Mouse (Mus musculus) erythroblast, adult 5-6 weeks (primary cell): Measurements from ENCODE around the gene Lce1f. TPM values are rescaled to one million over a fixed set of nuclear protein-coding genes. Genes with fewer than 3 reads are reported as not detected.

Source experiments
- ATAC-seq: replicated peaks from 2 replicates; pipeline ENCODE4 v1.8.0; 2016; ENCODE audit warnings: moderate number of reproducible peaks, mild to moderate bottlenecking, moderate TSS enrichment, inconsistent platforms; ENCODE audit not compliant: poor library complexity, low FRiP score, severe bottlenecking
- total RNA-seq, 2 experiments: library from RNA; stranded (forward) in 1 of 2; stranded (reverse) in 1 of 2; fragments of 150-400 nt in 1 of 2; fragments of 200-764, 138-1000 nt in 1 of 2; gene quantifications; 2 replicates each; pipeline versions ENCODE4 v1.2.3 to v1.2.4; 2015 to 2017; ENCODE audit warnings: low replicate concordance in 2 of 2

Lce1f gene
- total RNA-seq (2015; ENCODE audit: low replicate concordance) = not detected in 2 replicates
- not detected in 2 replicates for total RNA-seq (2017; ENCODE audit: low replicate concordance)

DNA sequence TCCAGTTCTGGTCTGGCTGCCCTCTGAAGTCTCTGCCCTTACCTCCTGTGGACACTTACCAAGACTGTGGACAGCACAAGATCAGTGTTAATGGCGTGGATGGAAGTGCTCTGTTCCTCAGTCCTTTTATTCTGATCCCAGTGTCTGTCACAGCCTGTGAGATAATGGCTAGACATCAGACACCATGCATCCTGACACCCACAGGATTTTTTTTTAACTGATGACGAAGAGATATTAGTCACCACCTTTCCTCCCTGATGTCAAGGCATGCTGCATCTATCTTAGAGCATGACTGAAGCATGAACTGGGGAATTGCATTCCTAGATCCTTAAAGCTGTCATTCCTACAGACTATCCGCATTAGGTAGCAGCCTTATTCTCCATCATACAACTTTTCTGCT lies at the start of gene Lce1f:
Gene Lce1f (minus strand): TSS at position 101 of the 400 bp plus-strand sequence.
- no peak for ATAC-seq

- no peak for ATAC-seq
Measured at GRCm38 (mm10) chr3:92764965-92765364, 44.8 kb upstream of the Lce1f start, which contains the start of gene Lce1h. Lce1h (minus strand) TSS chr3:92765065.

DNA sequence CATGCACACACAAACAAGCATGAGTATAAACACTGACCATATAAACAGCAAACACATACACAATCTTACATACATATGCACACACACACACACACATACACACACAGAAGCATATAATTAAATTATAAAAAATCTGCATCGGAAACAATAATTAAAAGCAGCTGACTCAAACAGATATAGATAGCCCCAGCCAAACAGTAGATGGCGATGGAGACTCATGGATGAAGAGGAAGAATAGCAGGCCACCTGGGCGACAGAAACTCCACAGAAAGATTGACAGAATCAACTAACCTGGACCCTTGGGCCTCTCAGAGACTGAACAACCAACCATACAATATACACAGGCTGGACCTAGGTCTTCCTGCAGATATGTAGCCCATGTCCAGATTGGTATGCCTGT lies 33.0 kb upstream of the Lce1f start:
- no peak for ATAC-seq

DNA sequence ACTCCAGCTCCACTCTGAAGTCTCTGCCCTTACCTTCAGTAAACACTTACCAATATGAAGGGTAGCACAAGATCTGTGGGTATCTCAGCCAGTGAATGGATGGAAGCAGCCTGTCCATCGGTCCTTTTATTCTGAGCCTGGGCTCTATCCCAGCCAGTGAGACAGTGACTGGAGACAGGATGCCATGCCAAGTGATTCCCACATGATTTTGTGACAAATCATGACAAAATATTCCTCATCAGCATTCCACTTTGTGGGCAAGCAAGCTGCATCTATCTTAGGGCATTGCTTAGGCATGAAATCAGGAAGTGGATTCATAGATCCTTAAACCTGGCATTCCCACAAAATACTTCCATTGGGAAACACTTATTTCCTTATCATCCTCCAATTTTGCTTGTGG lies 32.1 kb upstream of the Lce1f start, which contains the start of gene Lce1g:
Gene Lce1g (minus strand): TSS at position 101 of the 400 bp plus-strand sequence.
- no peak for ATAC-seq

GRCm38 (mm10) chr3:92738996-92739395 lies 18.8 kb upstream of the Lce1f start, which contains the start of gene Gm38119:
Gm38119 (minus strand) TSS chr3:92739096.
- no peak for ATAC-seq

DNA sequence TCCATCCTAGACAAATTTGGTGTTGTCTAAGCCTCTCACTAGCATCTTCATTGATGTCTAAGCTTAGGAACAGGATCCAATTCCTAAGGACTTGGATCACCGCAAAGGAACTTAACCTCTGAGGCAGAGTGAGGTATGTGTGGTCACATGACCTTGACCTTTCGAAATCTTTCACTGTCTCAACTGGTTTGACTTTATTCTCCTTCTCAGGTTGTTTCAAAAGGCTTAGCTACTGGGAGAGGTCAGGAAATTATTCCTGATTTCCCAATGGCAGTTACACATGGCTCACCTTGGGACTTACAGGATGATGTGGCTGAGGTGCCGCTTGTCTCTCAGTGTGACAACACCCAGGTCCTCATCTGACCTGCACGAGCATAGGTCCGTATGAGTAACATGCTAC lies 2.5 kb upstream of the Lce1f start:
- ATAC-seq = no peak

DNA sequence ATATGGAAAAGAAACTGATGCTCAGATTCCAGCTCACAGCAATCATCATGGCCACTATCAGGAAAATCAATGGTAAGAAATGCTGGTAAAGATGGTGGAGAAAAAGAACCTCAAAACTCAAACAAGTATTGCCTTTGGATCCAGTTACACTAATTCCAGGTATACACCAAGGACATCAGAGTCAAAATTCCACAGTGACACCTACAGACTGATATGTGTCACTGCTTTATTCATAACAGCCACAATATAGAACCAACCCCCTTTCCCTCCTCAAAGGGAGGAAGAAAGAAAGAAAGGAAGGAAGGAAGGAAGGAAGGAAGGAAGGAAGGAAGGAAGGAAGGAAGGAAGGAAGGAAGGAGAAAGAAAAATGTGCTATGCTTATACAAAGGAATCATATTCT lies 5.0 kb downstream of the Lce1f start:
- no peak for ATAC-seq

DNA sequence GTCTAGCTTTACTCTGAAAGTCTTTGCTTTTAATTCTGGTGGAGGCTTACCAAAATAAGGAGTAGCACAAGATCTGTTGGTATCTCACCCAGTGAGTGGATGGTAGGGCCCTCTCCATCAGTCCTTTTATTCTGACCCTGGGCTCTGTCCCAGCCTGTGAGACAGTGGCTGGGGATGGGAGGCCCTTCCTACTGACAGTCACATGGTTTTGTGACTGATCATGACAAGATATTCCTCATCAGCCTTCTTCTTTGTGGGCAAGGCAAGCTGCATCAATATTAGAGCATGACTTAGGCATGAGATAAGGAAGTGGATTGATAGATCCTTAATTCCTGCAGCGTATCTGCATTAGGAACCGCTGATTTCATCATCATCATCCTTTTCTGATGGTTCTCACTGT lies 11.2 kb downstream of the Lce1f start, which contains the start of gene Lce1e:
Gene Lce1e (minus strand): TSS at position 101 of the 400 bp plus-strand sequence.
- ATAC-seq = no peak

GRCm38 (mm10) chr3:92694613-92695012 lies 25.5 kb downstream of the Lce1f start:
- no peak for ATAC-seq

GRCm38 (mm10) chr3:92691688-92692087 lies 28.5 kb downstream of the Lce1f start:
- ATAC-seq = no peak

- peak; percentile 95 for ATAC-seq
Measured at GRCm38 (mm10) chr3:92689154-92689553, 31.0 kb downstream of the Lce1f start.

- ATAC-seq = no peak
Measured at GRCm38 (mm10) chr3:92687110-92687509, 33.0 kb downstream of the Lce1f start, which contains the start of gene Lce1d. Lce1d (minus strand) TSS chr3:92687210.

GRCm38 (mm10) chr3:92678947-92679346 lies 41.2 kb downstream of the Lce1f start, which contains the start of gene Lce1c:
Lce1c (plus strand) TSS chr3:92679247.
- ATAC-seq = no peak

DNA sequence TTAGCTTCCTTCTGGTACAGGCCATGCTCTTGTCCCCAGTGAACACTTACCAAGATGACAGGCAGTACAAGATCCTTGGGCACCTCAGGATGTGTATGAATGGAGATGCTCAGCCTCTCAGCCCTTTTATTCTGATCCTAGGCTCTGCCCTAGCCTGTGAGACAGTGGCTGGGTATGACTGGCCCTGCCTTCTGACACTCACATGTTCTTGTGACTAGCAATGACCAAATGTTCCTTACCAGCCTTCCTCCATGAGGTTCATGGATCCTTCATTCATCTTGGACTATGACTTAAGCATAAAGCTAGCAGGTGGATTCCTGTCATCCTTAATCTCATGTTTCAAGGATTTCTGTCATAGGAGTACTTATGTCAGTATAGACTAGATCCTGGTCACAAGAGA lies 49.9 kb downstream of the Lce1f start, which contains the start of gene Lce1a2:
Gene Lce1a2 (minus strand): TSS at position 101 of the 400 bp plus-strand sequence.
- no peak for ATAC-seq

Other genes starting within 250 kb of the Lce1f start
- not detected in 2 replicates for gene Sprr1a, start 234.5 kb downstream of the Lce1f start, total RNA-seq (2015; ENCODE audit: low replicate concordance)
- gene Sprr1a, start 234.5 kb downstream of the Lce1f start, total RNA-seq (2017; ENCODE audit: low replicate concordance) = not detected in 2 replicates
- not detected in 2 replicates for gene Sprr4, start 219.9 kb downstream of the Lce1f start, total RNA-seq (2015; ENCODE audit: low replicate concordance)
- gene Sprr4, start 219.9 kb downstream of the Lce1f start, total RNA-seq (2017; ENCODE audit: low replicate concordance) = not detected in 2 replicates
- gene 2310046K23Rik, start 185.8 kb downstream of the Lce1f start, total RNA-seq (2015; ENCODE audit: low replicate concordance) = not detected in 2 replicates
- gene 2310046K23Rik, start 185.8 kb downstream of the Lce1f start, total RNA-seq (2017; ENCODE audit: low replicate concordance) = not detected in 2 replicates
- gene Ivl, start 146.6 kb downstream of the Lce1f start, total RNA-seq (2015; ENCODE audit: low replicate concordance) = 1.0 TPM in 1 of 2 replicates, not detected in the other
- 0.56 TPM in 1 of 2 replicates, not detected in the other for gene Ivl, start 146.6 kb downstream of the Lce1f start, total RNA-seq (2017; ENCODE audit: low replicate concordance)
- not detected in 2 replicates for gene Smcp, start 131.4 kb downstream of the Lce1f start, total RNA-seq (2015; ENCODE audit: low replicate concordance)
- not detected in 2 replicates for gene Smcp, start 131.4 kb downstream of the Lce1f start, total RNA-seq (2017; ENCODE audit: low replicate concordance)
- not detected in 2 replicates for gene 2210017I01Rik, start 112.9 kb downstream of the Lce1f start, total RNA-seq (2015; ENCODE audit: low replicate concordance)
- gene 2210017I01Rik, start 112.9 kb downstream of the Lce1f start, total RNA-seq (2017; ENCODE audit: low replicate concordance) = not detected in 2 replicates
- not detected in 2 replicates for gene Lce6a, start 98.7 kb downstream of the Lce1f start, total RNA-seq (2015; ENCODE audit: low replicate concordance)
- gene Lce6a, start 98.7 kb downstream of the Lce1f start, total RNA-seq (2017; ENCODE audit: low replicate concordance) = not detected in 2 replicates
- gene Lce1a1, start 72.0 kb downstream of the Lce1f start, total RNA-seq (2015; ENCODE audit: low replicate concordance) = not detected in 2 replicates
- gene Lce1a1, start 72.0 kb downstream of the Lce1f start, total RNA-seq (2017; ENCODE audit: low replicate concordance) = not detected in 2 replicates
- gene Lce1b, start 63.4 kb downstream of the Lce1f start, total RNA-seq (2015; ENCODE audit: low replicate concordance) = not detected in 2 replicates
- gene Lce1b, start 63.4 kb downstream of the Lce1f start, total RNA-seq (2017; ENCODE audit: low replicate concordance) = not detected in 2 replicates
- not detected in 2 replicates for gene Lce1a2, start 50.0 kb downstream of the Lce1f start, total RNA-seq (2015; ENCODE audit: low replicate concordance)
- gene Lce1a2, start 50.0 kb downstream of the Lce1f start, total RNA-seq (2017; ENCODE audit: low replicate concordance) = not detected in 2 replicates
- not detected in 2 replicates for gene Lce1c, start 41.1 kb downstream of the Lce1f start, total RNA-seq (2015; ENCODE audit: low replicate concordance)
- not detected in 2 replicates for gene Lce1c, start 41.1 kb downstream of the Lce1f start, total RNA-seq (2017; ENCODE audit: low replicate concordance)
- not detected in 2 replicates for gene Lce1d, start 33.1 kb downstream of the Lce1f start, total RNA-seq (2015; ENCODE audit: low replicate concordance)
- gene Lce1d, start 33.1 kb downstream of the Lce1f start, total RNA-seq (2017; ENCODE audit: low replicate concordance) = not detected in 2 replicates
- not detected in 2 replicates for gene Lce1e, start 11.3 kb downstream of the Lce1f start, total RNA-seq (2015; ENCODE audit: low replicate concordance)
- gene Lce1e, start 11.3 kb downstream of the Lce1f start, total RNA-seq (2017; ENCODE audit: low replicate concordance) = not detected in 2 replicates
- gene Gm38119, start 18.7 kb upstream of the Lce1f start, total RNA-seq (2015; ENCODE audit: low replicate concordance) = not detected in 2 replicates
- not detected in 2 replicates for gene Gm38119, start 18.7 kb upstream of the Lce1f start, total RNA-seq (2017; ENCODE audit: low replicate concordance)
- gene Lce1g, start 32.0 kb upstream of the Lce1f start, total RNA-seq (2015; ENCODE audit: low replicate concordance) = not detected in 2 replicates
- gene Lce1g, start 32.0 kb upstream of the Lce1f start, total RNA-seq (2017; ENCODE audit: low replicate concordance) = not detected in 2 replicates
- not detected in 2 replicates for gene Lce1h, start 44.7 kb upstream of the Lce1f start, total RNA-seq (2015; ENCODE audit: low replicate concordance)
- not detected in 2 replicates for gene Lce1h, start 44.7 kb upstream of the Lce1f start, total RNA-seq (2017; ENCODE audit: low replicate concordance)
- gene Lce1i, start 58.5 kb upstream of the Lce1f start, total RNA-seq (2015; ENCODE audit: low replicate concordance) = not detected in 2 replicates
- not detected in 2 replicates for gene Lce1i, start 58.5 kb upstream of the Lce1f start, total RNA-seq (2017; ENCODE audit: low replicate concordance)
- gene Lce1j, start 70.2 kb upstream of the Lce1f start, total RNA-seq (2015; ENCODE audit: low replicate concordance) = not detected in 2 replicates
- gene Lce1j, start 70.2 kb upstream of the Lce1f start, total RNA-seq (2017; ENCODE audit: low replicate concordance) = not detected in 2 replicates
- not detected in 2 replicates for gene Lce1k, start 87.5 kb upstream of the Lce1f start, total RNA-seq (2015; ENCODE audit: low replicate concordance)
- not detected in 2 replicates for gene Lce1k, start 87.5 kb upstream of the Lce1f start, total RNA-seq (2017; ENCODE audit: low replicate concordance)
- gene Kprp, start 106.9 kb upstream of the Lce1f start, total RNA-seq (2015; ENCODE audit: low replicate concordance) = not detected in 2 replicates
- gene Kprp, start 106.9 kb upstream of the Lce1f start, total RNA-seq (2017; ENCODE audit: low replicate concordance) = not detected in 2 replicates
- not detected in 2 replicates for gene Lce1l, start 130.9 kb upstream of the Lce1f start, total RNA-seq (2015; ENCODE audit: low replicate concordance)
- gene Lce1l, start 130.9 kb upstream of the Lce1f start, total RNA-seq (2017; ENCODE audit: low replicate concordance) = not detected in 2 replicates
- not detected in 2 replicates for gene 2310050C09Rik, start 149.9 kb upstream of the Lce1f start, total RNA-seq (2015; ENCODE audit: low replicate concordance)
- not detected in 2 replicates for gene 2310050C09Rik, start 149.9 kb upstream of the Lce1f start, total RNA-seq (2017; ENCODE audit: low replicate concordance)
- gene Lce3a, start 205.9 kb upstream of the Lce1f start, total RNA-seq (2015; ENCODE audit: low replicate concordance) = not detected in 2 replicates
- gene Lce3a, start 205.9 kb upstream of the Lce1f start, total RNA-seq (2017; ENCODE audit: low replicate concordance) = not detected in 2 replicates
- gene Lce3b, start 212.6 kb upstream of the Lce1f start, total RNA-seq (2015; ENCODE audit: low replicate concordance) = not detected in 2 replicates
- gene Lce3b, start 212.6 kb upstream of the Lce1f start, total RNA-seq (2017; ENCODE audit: low replicate concordance) = not detected in 2 replicates
- gene Lce3c, start 224.1 kb upstream of the Lce1f start, total RNA-seq (2015; ENCODE audit: low replicate concordance) = not detected in 2 replicates
- gene Lce3c, start 224.1 kb upstream of the Lce1f start, total RNA-seq (2017; ENCODE audit: low replicate concordance) = not detected in 2 replicates
- gene Lce3d, start 237.0 kb upstream of the Lce1f start, total RNA-seq (2015; ENCODE audit: low replicate concordance) = not detected in 2 replicates
- gene Lce3d, start 237.0 kb upstream of the Lce1f start, total RNA-seq (2017; ENCODE audit: low replicate concordance) = not detected in 2 replicates
- gene Lce3e, start 246.7 kb upstream of the Lce1f start, total RNA-seq (2015; ENCODE audit: low replicate concordance) = not detected in 2 replicates
- gene Lce3e, start 246.7 kb upstream of the Lce1f start, total RNA-seq (2017; ENCODE audit: low replicate concordance) = not detected in 2 replicates